Mouse (Mus musculus) heart, embryonic 16.5 days (tissue): ENCODE data around the gene Tgm1. TPM values are rescaled to one million over a fixed set of nuclear protein-coding genes. Genes with fewer than 3 reads are reported as not detected.

Source experiments
- ATAC-seq: fragments of 200-750 bp; cut with Nextera tagmentation; replicated peaks from 2 replicates; pipeline ENCODE4 v1.8.0; 2017; ENCODE audit warnings: moderate number of reproducible peaks; ENCODE audit not compliant: insufficient read depth, low FRiP score; ENCODE audit errors: extremely low read depth
- H3K27ac ChIP-seq: fragments of 300-500 bp; sonication (generic); 2 replicates; pipeline ENCODE4 v1.5.1; 2014; ENCODE audit warnings: mild to moderate bottlenecking, low read length, control low read depth, moderate library complexity
- H3K27me3 ChIP-seq: fragments of 300-500 bp; sonication (generic); 2 replicates; pipeline ENCODE4 v1.6.1; 2014; ENCODE audit warnings: low read length, mixed read lengths; ENCODE audit not compliant: control insufficient read depth, insufficient read depth
- H3K36me3 ChIP-seq: fragments of 300-500 bp; sonication (generic); 2 replicates; pipeline ENCODE4 v1.6.1; 2014; ENCODE audit not compliant: control insufficient read depth, insufficient read depth
- H3K4me1 ChIP-seq: fragments of 300-500 bp; sonication (generic); 2 replicates; pipeline ENCODE4 v1.6.1; 2014; ENCODE audit warnings: low read length, mixed read lengths; ENCODE audit not compliant: control insufficient read depth, insufficient read depth
- H3K4me2 ChIP-seq: fragments of 300-500 bp; sonication (generic); 2 replicates; pipeline ENCODE4 v1.6.1; 2014; ENCODE audit warnings: low read depth, mild to moderate bottlenecking, control low read depth, low read length
- H3K4me3 ChIP-seq: fragments of 300-500 bp; sonication (generic); 2 replicates; pipeline ENCODE4 v1.5.1; 2014; ENCODE audit warnings: mild to moderate bottlenecking, control low read depth, low read length
- H3K9ac ChIP-seq: fragments of 300-500 bp; sonication (generic); 2 replicates; pipeline ENCODE4 v1.6.1; 2014; ENCODE audit warnings: low read length, control low read depth
- H3K9me3 ChIP-seq: fragments of 300-500 bp; sonication (generic); replicated peaks from 2 replicates; pipeline ENCODE4 v1.6.1; 2016; ENCODE audit warnings: low read length; ENCODE audit not compliant: control insufficient read depth
- WGBS: fragments of 180-500 bp; shearing (Covaris S2); extraction: QIAGEN DNeasy Blood & Tissue Kit; methylation state at CpG from one replicate; pipeline ENCODE4 v1.1.7; 2014; 5-methylcytosine and 5-hydroxymethylcytosine counted together
- polyA plus RNA-seq: library from polyadenylated mRNA; unstranded; fragments of >200 nt; fragmentation: Nextera tagmentation; extraction: Ambion mirVana; gene quantifications from 2 replicates; pipeline ENCODE4 v1.2.1, GENCODE M21; 2015

Tgm1 gene
- polyA plus RNA-seq, 1 experiment from 2014 or later = 0.45 TPM

GRCm38 (mm10) chr14:55702761-55703160 is 11.0 kb downstream of the Tgm1 start:
- no peak overlapping the region for H3K27ac ChIP-seq
- no peaks in the 10 kb centered on the region for H3K36me3 ChIP-seq
- no peak overlapping the region for H3K4me2 ChIP-seq
- no peak overlapping the region for H3K4me3 ChIP-seq
- 58% methylated on average over 6 of the region's 6 CpGs for WGBS
- H3K9ac ChIP-seq = no peak overlapping the region
- no peak for ATAC-seq
- H3K4me1 ChIP-seq = no peaks in the 10 kb centered on the region
- no peaks in the 10 kb centered on the region for H3K9me3 ChIP-seq
- no peaks in the 10 kb centered on the region; the same call in 1 of the 2 replicates for H3K27me3 ChIP-seq

- WGBS = 67% methylated on average over 9 of the region's 9 CpGs
- no peak for ATAC-seq
- H3K4me1 ChIP-seq = no peaks in the 10 kb centered on the region
- H3K27ac ChIP-seq = no peak overlapping the region
- no peak overlapping the region for H3K4me3 ChIP-seq
- H3K9me3 ChIP-seq = no peaks in the 10 kb centered on the region
- no peaks in the 10 kb centered on the region; the same call in 1 of the 2 replicates for H3K27me3 ChIP-seq
- H3K4me2 ChIP-seq = no peak overlapping the region
- no peak overlapping the region for H3K9ac ChIP-seq
- no peaks in the 10 kb centered on the region for H3K36me3 ChIP-seq
Measured at GRCm38 (mm10) chr14:55701131-55701530, 12.6 kb downstream of the Tgm1 start.

GRCm38 (mm10) chr14:55697226-55697625 is 16.5 kb downstream of the Tgm1 start:
- H3K4me2 ChIP-seq = no peak overlapping the region
- WGBS = 75% methylated on average over 4 of the region's 4 CpGs
- H3K9me3 ChIP-seq = no peaks in the 10 kb centered on the region
- no peak for ATAC-seq
- no peak overlapping the region for H3K27ac ChIP-seq
- no peaks in the 10 kb centered on the region for H3K36me3 ChIP-seq
- no peaks in the 10 kb centered on the region for H3K4me1 ChIP-seq
- no peak overlapping the region for H3K9ac ChIP-seq
- H3K4me3 ChIP-seq = no peak overlapping the region
- no peaks in the 10 kb centered on the region; the same call in 1 of the 2 replicates for H3K27me3 ChIP-seq

- 75% methylated on average over 10 of the region's 10 CpGs for WGBS
- no peak for ATAC-seq
- H3K4me3 ChIP-seq = no peak overlapping the region
- H3K9ac ChIP-seq = no peak overlapping the region
- no peaks in the 10 kb centered on the region for H3K27me3 ChIP-seq
- H3K36me3 ChIP-seq = no peaks in the 10 kb centered on the region
- H3K4me2 ChIP-seq = no peak overlapping the region
- H3K27ac ChIP-seq = no peak overlapping the region
- no peaks in the 10 kb centered on the region for H3K4me1 ChIP-seq
- no peaks in the 10 kb centered on the region for H3K9me3 ChIP-seq
Measured at GRCm38 (mm10) chr14:55689433-55689832, 24.3 kb downstream of the Tgm1 start.

GRCm38 (mm10) chr14:55682118-55682493 is 31.6 kb downstream of the Tgm1 start:
- H3K27ac ChIP-seq = peak overlapping the region; percentile 83
- ATAC-seq = 0 out of 2 replicates have a peak, but pooled peaks have one; percentile 4
- no peaks in the 10 kb centered on the region for H3K27me3 ChIP-seq
- H3K4me2 ChIP-seq = peak overlapping the region; percentile 76
- H3K36me3 ChIP-seq = peaks cover 31% of the 10 kb centered on the region
- H3K4me3 ChIP-seq = peak overlapping the region; percentile 78
- H3K9me3 ChIP-seq = no peaks in the 10 kb centered on the region
- peaks cover 13% of the 10 kb centered on the region for H3K4me1 ChIP-seq
- 16% methylated on average over 3 of the region's 3 CpGs for WGBS
- H3K9ac ChIP-seq = peak overlapping the region; percentile 60

GRCm38 (mm10) chr14:55681160-55682117 is 32.3 kb downstream of the Tgm1 start, which contains the start of gene Tinf2:
Tinf2 (minus strand) TSS chr14:55681820.
- peak; percentile 92 for ATAC-seq
- H3K36me3 ChIP-seq = peaks cover 37% of the 10 kb centered on the region
- no peaks in the 10 kb centered on the region for H3K9me3 ChIP-seq
- H3K9ac ChIP-seq = peak within 1 kb of the TSS; percentile 79
- peaks cover 13% of the 10 kb centered on the region for H3K4me1 ChIP-seq
- H3K27ac ChIP-seq = peak within 1 kb of the TSS; percentile 83
- H3K4me2 ChIP-seq = peak within 1 kb of the TSS; percentile 76
- no peaks in the 10 kb centered on the region for H3K27me3 ChIP-seq
- peak within 1 kb of the TSS; percentile 78 for H3K4me3 ChIP-seq
- WGBS = under 1% methylated on average over 66 of the region's 66 CpGs

- H3K36me3 ChIP-seq = peaks cover 50% of the 10 kb centered on the region
- ATAC-seq = no peak
- no peaks in the 10 kb centered on the region for H3K27me3 ChIP-seq
- no peak overlapping the region for H3K9ac ChIP-seq
- no peak overlapping the region for H3K4me3 ChIP-seq
- 86% methylated on average over 4 of the region's 4 CpGs for WGBS
- H3K27ac ChIP-seq = no peak overlapping the region
- no peaks in the 10 kb centered on the region for H3K9me3 ChIP-seq
- peaks cover 16% of the 10 kb centered on the region for H3K4me1 ChIP-seq
- no peak overlapping the region for H3K4me2 ChIP-seq
Measured at GRCm38 (mm10) chr14:55677615-55678014, 36.1 kb downstream of the Tgm1 start.

GRCm38 (mm10) chr14:55672741-55673060 is 41.0 kb downstream of the Tgm1 start:
- Histone ChIP-seq H3K9ac (peak overlapping the region; percentile 91), H3K4me2 (peak overlapping the region; percentile 87), H3K4me1 (peaks cover 16% of the 10 kb centered on the region), H3K27me3 (no peaks in the 10 kb centered on the region), H3K27ac (peak overlapping the region; percentile 85), H3K9me3 (no peaks in the 10 kb centered on the region), H3K36me3 (peaks cover 22% of the 10 kb centered on the region), H3K4me3 (peak overlapping the region; percentile 94)
- no peak for ATAC-seq
- WGBS = 70% methylated on average over 7 of the region's 7 CpGs
